Mouse (Mus musculus) olfactory bulb, adult 2 months (tissue): ENCODE measurements around the gene Mettl18. TPM values are rescaled to one million over a fixed set of nuclear protein-coding genes. Genes with fewer than 3 reads are reported as not detected.

Experiments used
- H3K27ac ChIP-seq: fragments of 200-500 bp; 2 replicates; pipeline ENCODE4 v1.5.1; 2012; ENCODE audit warnings: low read depth, low read length; ENCODE audit not compliant: insufficient read depth
- H3K4me1 ChIP-seq: fragments of 200-500 bp; 2 replicates; pipeline ENCODE4 v1.6.1; 2012; ENCODE audit warnings: low read length; ENCODE audit not compliant: control insufficient read depth, insufficient read depth
- H3K4me3 ChIP-seq: fragments of 200-500 bp; 2 replicates; pipeline ENCODE4 v1.5.1; 2012; ENCODE audit warnings: mild to moderate bottlenecking, low read depth, low read length, moderate library complexity; ENCODE audit not compliant: insufficient read depth
- CTCF ChIP-seq: fragments of 200-500 bp; IDR thresholded peaks from 2 replicates; pipeline ENCODE4 v1.5.1; 2012; ENCODE audit warnings: low read depth, mild to moderate bottlenecking, low read length, moderate library complexity; ENCODE audit not compliant: insufficient read depth
- POLR2A ChIP-seq: fragments of 200-500 bp; IDR thresholded peaks from 2 replicates; pipeline ENCODE4 v1.6.1; 2012; ENCODE audit warnings: mild to moderate bottlenecking, low read depth, low read length, moderate library complexity; ENCODE audit not compliant: insufficient read depth
- WGBS: fragments of 180-500 bp; shearing (Covaris S2); methylation state at CpG from one replicate; pipeline ENCODE4 v1.1.7; 2018; 5-methylcytosine and 5-hydroxymethylcytosine counted together
- polyA plus RNA-seq: library from polyadenylated mRNA; stranded (reverse); fragments of >200 nt; gene quantifications from 2 replicates; pipeline ENCODE4 v1.2.4, GENCODE M21; 2012; ENCODE audit warnings: low replicate concordance; ENCODE audit not compliant: missing spikeins, insufficient read depth, insufficient read length

Gene Mettl18
- polyA plus RNA-seq, 1 experiment = not detected

GRCm38 (mm10) chr1:164025685-164026084, 31.0 kb downstream of the Mettl18 start:
- Histone ChIP-seq H3K4me3 (no peak overlapping the region), H3K27ac (no peak overlapping the region), H3K4me1 (no peaks in the 10 kb centered on the region)
- TF ChIP-seq POLR2A (no peak), CTCF (no peak)
- 83% methylated on average over 4 of the region's 4 CpGs for WGBS

- no peak overlapping the region for H3K4me3 ChIP-seq
- TF ChIP-seq CTCF = no peak
- no peak for TF ChIP-seq POLR2A
- no peaks in the 10 kb centered on the region for H3K4me1 ChIP-seq
- 63% methylated on average over 5 of the region's 5 CpGs for WGBS
- no peak overlapping the region for H3K27ac ChIP-seq
Measured at GRCm38 (mm10) chr1:164027416-164027815, 32.7 kb downstream of the Mettl18 start.

GRCm38 (mm10) chr1:164040385-164041135, 45.9 kb downstream of the Mettl18 start:
- Histone ChIP-seq H3K4me3 (no peak overlapping the region), H3K4me1 (no peaks in the 10 kb centered on the region), H3K27ac (no peak overlapping the region)
- TF ChIP-seq POLR2A = no peak
- TF ChIP-seq CTCF = no peak
- 76% methylated on average over 10 of the region's 10 CpGs for WGBS

DNA sequence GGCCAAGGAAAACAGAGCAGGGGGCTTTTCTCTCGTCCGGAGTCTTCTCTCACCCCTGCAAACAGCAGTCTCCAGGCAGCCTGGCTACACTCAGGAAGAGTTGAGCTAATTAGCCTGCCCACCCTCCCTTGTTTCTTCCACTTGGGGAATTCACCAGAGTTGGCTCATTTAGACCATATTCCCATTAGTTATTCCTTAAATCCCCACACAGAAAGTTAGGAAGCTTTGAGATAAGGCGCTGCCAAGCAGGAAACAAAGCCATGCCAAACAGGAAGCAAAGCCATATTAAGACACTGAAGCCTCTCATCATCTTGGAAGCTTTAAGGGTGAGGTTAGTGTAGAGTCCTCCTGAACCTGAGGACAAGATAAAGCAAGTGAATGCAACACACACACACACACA, 48.9 kb downstream of the Mettl18 start:
- 29% methylated on average over 3 of the region's 3 CpGs for WGBS
- Histone ChIP-seq H3K4me3 (no peak overlapping the region), H3K4me1 (no peaks in the 10 kb centered on the region), H3K27ac (no peak overlapping the region)
- no peak for TF ChIP-seq POLR2A
- no peak for TF ChIP-seq CTCF

Other genes with a start within 250 kb of the Mettl18 start
- not detected in 2 replicates for gene Kifap3, start 215.3 kb upstream of the Mettl18 start, polyA plus RNA-seq
- gene Scyl3, start 65.8 kb upstream of the Mettl18 start, polyA plus RNA-seq = not detected in 2 replicates
- not detected in 2 replicates for gene BC055324, start 93 bp upstream of the Mettl18 start, polyA plus RNA-seq
- gene Sele, start 53.3 kb downstream of the Mettl18 start, polyA plus RNA-seq = not detected in 2 replicates
- not detected in 2 replicates for gene Sell, start 67.1 kb downstream of the Mettl18 start, polyA plus RNA-seq
- gene Selp, start 120.4 kb downstream of the Mettl18 start, polyA plus RNA-seq = not detected in 2 replicates
- gene F5, start 156.9 kb downstream of the Mettl18 start, polyA plus RNA-seq = not detected in 2 replicates